Mouse (Mus musculus): ENCODE measurements around the gene Sult3a1.

Gene Sult3a1

DNA sequence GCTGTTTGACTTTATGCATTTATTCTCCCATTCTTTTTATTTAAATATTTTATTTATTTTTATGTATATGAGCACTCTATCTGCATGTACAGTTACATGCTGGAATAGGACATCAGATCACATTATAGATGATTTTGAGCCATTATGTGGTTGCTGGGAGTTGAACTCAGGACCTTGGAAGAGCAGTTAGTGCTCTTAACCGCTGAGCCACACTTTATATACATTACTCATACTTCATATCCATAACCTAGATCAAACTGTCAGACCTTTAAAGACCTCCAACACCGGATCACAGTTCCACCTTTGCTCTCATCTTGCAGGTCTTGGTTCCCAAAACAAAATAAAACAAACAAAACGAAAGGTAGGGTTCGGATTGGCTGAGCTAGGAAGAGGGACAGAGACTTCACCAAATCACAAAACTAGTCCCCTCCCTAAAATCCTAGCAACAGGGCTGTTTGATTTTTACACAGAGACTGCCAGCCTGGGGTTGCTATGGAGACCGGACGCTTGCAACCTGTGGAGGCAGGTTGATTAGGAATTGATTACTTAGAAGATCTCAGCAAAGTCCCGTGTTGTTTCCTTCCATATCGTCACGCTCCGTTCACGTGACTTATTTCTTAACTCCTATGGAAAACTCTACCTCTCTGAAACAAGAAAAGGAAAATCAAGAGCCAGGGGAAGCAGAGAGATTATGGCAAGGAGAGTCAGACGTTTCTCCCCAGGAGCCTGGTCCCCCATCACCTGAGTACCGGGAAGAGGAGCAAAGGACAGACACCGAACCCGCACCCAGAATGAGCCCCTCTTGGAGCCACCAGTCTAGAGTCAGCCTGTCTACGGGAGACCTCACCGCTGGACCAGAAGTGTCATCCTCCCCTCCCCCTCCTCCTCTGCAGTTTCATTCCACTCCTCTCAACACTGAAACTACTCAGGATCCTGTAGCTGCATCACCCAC lies 47.3 kb downstream of the Sult3a1 start, which contains the start of gene Rsph4a:
Gene Rsph4a (plus strand): TSS at position 582 of the 952 bp plus-strand sequence.
- H3K27me3 ChIP-seq (ENCODE audit: insufficient read depth, low read length): no peaks in the 10 kb centered on the region
- no peaks in the 10 kb centered on the region for H3K9me3 ChIP-seq (ENCODE audit: low read length)
- TF ChIP-seq POU5F1 (IDR thresholded peaks at IDR 0.05; ENCODE audit: borderline replicate concordance, low read length) (no peak), NANOG (IDR thresholded peaks at IDR 0.05; ENCODE audit: borderline replicate concordance, low read length) (no peak), CTCF (conservative IDR thresholded peaks at IDR 0.05; ENCODE audit: low read length) (no peak)
- H3K36me3 ChIP-seq (ENCODE audit: insufficient read depth, low read length): no peaks in the 10 kb centered on the region
- peak within 1 kb of the TSS; percentile 73 for H3K4me3 ChIP-seq (replicated peaks; ENCODE audit: low read length)
- peaks cover 25% of the 10 kb centered on the region for H3K4me1 ChIP-seq (replicated peaks; ENCODE audit: low read depth, low read length)

DNA sequence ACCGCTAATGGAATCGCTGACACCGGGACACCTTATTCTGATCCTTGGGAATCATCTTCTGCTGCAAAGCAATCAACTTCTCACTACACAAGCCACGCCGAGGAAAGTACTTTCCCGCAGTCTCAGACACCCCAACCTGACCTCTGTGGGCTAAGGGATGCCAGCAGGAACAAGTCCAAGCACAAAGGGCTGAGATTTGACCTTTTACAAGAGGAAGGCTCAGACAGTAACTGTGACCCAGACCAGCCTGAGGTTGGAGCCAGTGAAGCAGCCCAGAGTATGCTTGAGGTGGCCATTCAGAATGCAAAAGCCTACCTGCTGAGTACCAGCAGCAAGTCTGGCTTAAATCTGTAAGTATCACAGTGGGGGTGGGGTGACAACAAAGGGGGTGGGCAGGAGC lies 48.0 kb downstream of the Sult3a1 start:
- Histone ChIP-seq H3K27me3 (ENCODE audit: insufficient read depth, low read length) (no peaks in the 10 kb centered on the region), H3K4me1 (replicated peaks; ENCODE audit: low read depth, low read length) (peaks cover 25% of the 10 kb centered on the region), H3K4me3 (replicated peaks; ENCODE audit: low read length) (peak overlapping the region; percentile 73), H3K9me3 (ENCODE audit: low read length) (no peaks in the 10 kb centered on the region), H3K36me3 (ENCODE audit: insufficient read depth, low read length) (no peaks in the 10 kb centered on the region)
- peak; percentile 48; the same call in 1 of the 2 replicates for TF ChIP-seq NANOG (IDR thresholded peaks at IDR 0.05; ENCODE audit: borderline replicate concordance, low read length)
- no peak for TF ChIP-seq CTCF (conservative IDR thresholded peaks at IDR 0.05; ENCODE audit: low read length)

Data from E14TG2a.4 (cell line).